Mouse (Mus musculus) heart, embryonic 11.5 days (tissue): ENCODE measurements around the gene Htr3b. TPM values are rescaled to one million over a fixed set of nuclear protein-coding genes. Genes with fewer than 3 reads are reported as not detected.
"Not testable (repeated sequence)": the region's sequence is repeated elsewhere in the genome, so short reads cannot be mapped to it uniquely, and the experiment has no call there.

Source experiments
- ATAC-seq: fragments of 200-750 bp; cut with Nextera tagmentation; replicated peaks from 2 replicates; pipeline ENCODE4 v1.8.0; 2017; ENCODE audit warnings: moderate library complexity; ENCODE audit not compliant: insufficient number of reproducible peaks, low FRiP score, low TSS enrichment
- H3K27ac ChIP-seq: fragments of 300-500 bp; sonication (generic); 2 replicates; pipeline ENCODE4 v1.5.1; 2014; ENCODE audit warnings: mild to moderate bottlenecking, low read depth, low read length
- H3K27me3 ChIP-seq: fragments of 300-500 bp; sonication (generic); 2 replicates; pipeline ENCODE4 v1.6.1; 2014; ENCODE audit warnings: mild to moderate bottlenecking, low read length, mixed read lengths; ENCODE audit not compliant: control insufficient read depth, insufficient read depth
- H3K36me3 ChIP-seq: fragments of 300-500 bp; sonication (generic); 2 replicates; pipeline ENCODE4 v1.6.1; 2014; ENCODE audit warnings: mild to moderate bottlenecking, low read length, moderate library complexity, mixed read lengths; ENCODE audit not compliant: control insufficient read depth, insufficient read depth
- H3K4me1 ChIP-seq: fragments of 300-500 bp; sonication (generic); 2 replicates; pipeline ENCODE4 v1.6.1; 2014; ENCODE audit warnings: low read length; ENCODE audit not compliant: control insufficient read depth, insufficient read depth
- H3K4me2 ChIP-seq: fragments of 300-500 bp; sonication (generic); 2 replicates; pipeline ENCODE4 v1.6.1; 2014; ENCODE audit warnings: mild to moderate bottlenecking, moderate library complexity
- H3K4me3 ChIP-seq: fragments of 300-500 bp; sonication (generic); 2 replicates; pipeline ENCODE4 v1.5.1; 2014; ENCODE audit warnings: low read depth, low read length
- H3K9ac ChIP-seq: fragments of 300-500 bp; sonication (generic); 2 replicates; pipeline ENCODE4 v1.6.1; 2014; ENCODE audit warnings: mild to moderate bottlenecking, low read depth, low read length, moderate library complexity
- H3K9me3 ChIP-seq: fragments of 300-500 bp; sonication (generic); replicated peaks from 2 replicates; pipeline ENCODE4 v1.6.1; 2016; ENCODE audit warnings: low read length; ENCODE audit not compliant: control insufficient read depth
- WGBS: fragments of 180-500 bp; shearing (Covaris S2); extraction: QIAGEN DNeasy Blood & Tissue Kit; methylation state at CpG from one replicate; pipeline ENCODE4 v1.1.7; 2014; ENCODE audit not compliant: insufficient replicate concordance; 5-methylcytosine and 5-hydroxymethylcytosine counted together
- polyA plus RNA-seq: library from polyadenylated mRNA; unstranded; fragments of >200 nt; fragmentation: Nextera tagmentation; extraction: Ambion mirVana; gene quantifications from 2 replicates; pipeline ENCODE4 v1.2.1, GENCODE M21; 2014

The Htr3b gene
- polyA plus RNA-seq, 1 experiment from 2014 or later, result not detected

DNA sequence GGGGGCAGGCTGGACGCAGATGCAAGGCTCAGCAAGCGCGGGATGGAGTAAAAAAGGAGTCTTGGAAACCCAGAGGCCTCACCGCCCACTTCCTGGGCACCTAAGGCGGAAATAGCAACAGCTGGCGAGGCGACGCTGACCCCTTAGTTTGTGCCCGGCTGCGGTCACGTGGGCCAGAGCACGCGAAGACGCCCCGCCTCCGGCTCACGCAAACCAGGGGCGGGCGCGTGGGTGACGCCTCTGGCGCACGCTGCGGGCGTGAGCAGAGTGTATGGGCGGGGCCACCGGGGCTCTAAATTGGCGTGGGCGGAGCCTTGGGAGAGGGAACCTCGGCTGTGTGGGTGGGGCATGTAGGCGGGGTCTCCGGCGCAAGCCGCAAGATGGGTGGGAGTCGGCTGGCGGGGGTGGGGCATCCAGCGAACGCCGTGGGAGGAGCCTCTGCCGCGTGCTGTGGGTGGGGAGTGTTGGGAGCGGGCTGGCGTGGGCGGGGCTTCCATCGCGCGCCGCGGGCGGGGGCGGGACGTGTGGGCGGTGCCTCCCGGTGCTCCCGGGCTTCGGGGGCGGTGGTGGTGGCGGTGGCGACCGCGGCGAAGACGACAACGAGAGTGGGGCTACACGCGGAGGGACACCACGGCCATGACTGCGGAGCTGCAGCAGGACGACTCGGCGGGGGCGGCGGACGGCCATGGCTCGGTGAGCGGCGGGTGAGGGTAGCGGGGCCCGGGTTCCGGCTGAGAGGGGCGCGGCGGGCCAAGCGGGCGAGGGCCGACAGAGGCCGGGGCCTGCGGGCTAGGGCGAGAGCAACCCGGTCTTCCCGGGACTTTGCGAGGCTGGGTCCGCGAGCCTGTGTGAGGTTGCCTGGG lies 20.3 kb upstream of the Htr3b start, which contains the start of gene Usp28:
Usp28 (plus strand) TSS at position 531 of the 863 bp plus-strand sequence.
- H3K36me3 ChIP-seq, result no peaks in the 10 kb centered on the region
- ATAC-seq, result peak; percentile 92

DNA sequence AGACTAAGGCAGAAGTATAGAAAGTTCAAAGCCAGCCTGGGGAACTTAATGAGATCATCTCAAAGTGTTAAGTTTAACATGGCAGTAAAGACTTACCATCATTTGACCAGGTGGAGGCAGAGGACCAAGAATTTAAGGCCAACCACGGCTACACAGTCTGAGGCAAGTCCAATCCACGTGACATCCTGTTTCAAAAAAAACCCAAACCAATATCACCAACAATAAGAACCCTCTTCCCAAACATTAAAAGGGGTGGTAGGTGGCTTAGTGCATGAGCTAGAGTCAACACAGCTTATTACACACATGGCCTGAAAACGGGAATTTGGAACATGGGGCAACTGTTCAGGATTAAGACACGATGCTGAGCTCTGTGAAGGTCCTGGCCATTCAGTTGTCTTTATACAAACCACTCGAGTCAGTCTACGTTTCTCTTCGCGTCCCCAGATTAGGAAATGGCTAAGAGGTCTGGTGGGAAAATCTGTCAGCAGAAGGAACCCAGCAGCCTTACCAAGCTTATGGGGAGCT lies 19.6 kb upstream of the Htr3b start:
- peak; percentile 3; the same call in 1 of the 2 replicates for ATAC-seq
- Histone ChIP-seq H3K4me1 (peaks cover 22% of the 10 kb centered on the region), H3K36me3 (no peaks in the 10 kb centered on the region), H3K4me2 (peak overlapping the region; percentile 85), H3K9ac (peak overlapping the region; percentile 78), H3K4me3 (peak overlapping the region; percentile 75), H3K27ac (peak overlapping the region; percentile 93), H3K9me3 (no peaks in the 10 kb centered on the region), H3K27me3 (no peaks in the 10 kb centered on the region)
- WGBS, result 25% methylated on average over 8 of the region's 8 CpGs

More for the DNA sequence above, 20.3 kb upstream of the Htr3b start, which contains the start of gene Usp28:
- H3K9me3 ChIP-seq, result no peaks in the 10 kb centered on the region
- peak within 1 kb of the TSS; percentile 85 for H3K4me2 ChIP-seq
- under 1% methylated on average over 80 of the region's 94 CpGs for WGBS
- peak within 1 kb of the TSS; percentile 91 for H3K9ac ChIP-seq
- H3K27me3 ChIP-seq, result no peaks in the 10 kb centered on the region
- H3K4me1 ChIP-seq, result peaks cover 24% of the 10 kb centered on the region
- peak within 1 kb of the TSS; percentile 93 for H3K27ac ChIP-seq
- H3K4me3 ChIP-seq, result peak within 1 kb of the TSS; percentile 75

DNA sequence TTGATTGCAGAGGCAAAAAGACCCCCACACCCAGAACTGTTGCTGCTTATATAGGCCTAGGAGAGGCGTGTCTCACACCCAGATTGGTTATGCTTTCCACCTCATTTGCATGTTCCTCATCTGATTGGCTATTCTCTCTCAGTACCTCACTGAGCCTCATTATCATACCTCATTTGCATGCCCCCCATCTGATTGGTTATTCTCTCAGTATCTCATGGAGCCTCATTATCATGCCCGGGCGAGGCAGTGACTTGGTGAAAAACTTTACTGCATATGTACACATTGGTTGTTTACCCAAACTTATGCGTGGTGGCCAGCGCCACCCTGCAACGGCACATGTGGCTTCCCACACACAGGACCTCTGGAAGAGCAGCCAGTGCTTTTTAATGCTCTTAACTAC lies 19.0 kb upstream of the Htr3b start:
- not testable (repeated sequence) for H3K9ac ChIP-seq, H3K27me3 ChIP-seq, H3K4me3 ChIP-seq, H3K36me3 ChIP-seq, H3K27ac ChIP-seq, ATAC-seq, H3K9me3 ChIP-seq
- 88% methylated on average over 6 of the region's 6 CpGs for WGBS
- Histone ChIP-seq H3K4me1 (peaks cover 21% of the 10 kb centered on the region), H3K4me2 (peak overlapping the region; percentile 85; the same call in 1 of the 2 replicates)

- no peak overlapping the region for H3K4me3 ChIP-seq
- no peaks in the 10 kb centered on the region for H3K27me3 ChIP-seq
- H3K9me3 ChIP-seq, result no peaks in the 10 kb centered on the region
- no peaks in the 10 kb centered on the region for H3K36me3 ChIP-seq
- no peak overlapping the region for H3K9ac ChIP-seq
- peaks cover 10% of the 10 kb centered on the region for H3K4me1 ChIP-seq
- no peak overlapping the region for H3K27ac ChIP-seq
- ATAC-seq, result no peak
- H3K4me2 ChIP-seq, result no peak overlapping the region
Measured at GRCm38 (mm10) chr9:48981827-48982226, 17.0 kb upstream of the Htr3b start.

GRCm38 (mm10) chr9:48980781-48981180 lies 16.0 kb upstream of the Htr3b start:
- Histone ChIP-seq H3K27me3 (no peaks in the 10 kb centered on the region), H3K9ac (no peak overlapping the region), H3K9me3 (no peaks in the 10 kb centered on the region), H3K36me3 (no peaks in the 10 kb centered on the region), H3K27ac (peak overlapping the region; percentile 68), H3K4me1 (peaks cover 10% of the 10 kb centered on the region), H3K4me3 (no peak overlapping the region), H3K4me2 (no peak overlapping the region; the same call in 1 of the 2 replicates)
- 58% methylated on average over 3 of the region's 3 CpGs for WGBS
- no peak for ATAC-seq

GRCm38 (mm10) chr9:48980371-48980770 lies 15.6 kb upstream of the Htr3b start:
- WGBS, result 42% methylated on average over 5 of the region's 5 CpGs
- Histone ChIP-seq H3K4me3 (no peak overlapping the region), H3K9ac (no peak overlapping the region), H3K9me3 (no peaks in the 10 kb centered on the region), H3K27me3 (no peaks in the 10 kb centered on the region), H3K36me3 (no peaks in the 10 kb centered on the region), H3K27ac (peak overlapping the region; percentile 68), H3K4me2 (no peak overlapping the region; the same call in 1 of the 2 replicates), H3K4me1 (peaks cover 10% of the 10 kb centered on the region)
- ATAC-seq, result no peak

- Histone ChIP-seq H3K27me3 (no peaks in the 10 kb centered on the region), H3K4me2 (no peak overlapping the region), H3K27ac (no peak overlapping the region), H3K9ac (no peak overlapping the region), H3K4me3 (no peak overlapping the region), H3K9me3 (no peaks in the 10 kb centered on the region), H3K36me3 (no peaks in the 10 kb centered on the region), H3K4me1 (peaks cover 6% of the 10 kb centered on the region)
- no peak for ATAC-seq
- WGBS, result 76% methylated on average over 6 of the region's 6 CpGs
Measured at GRCm38 (mm10) chr9:48976661-48977355, 12.0 kb upstream of the Htr3b start.

- Histone ChIP-seq H3K27me3 (no peaks in the 10 kb centered on the region), H3K36me3 (no peaks in the 10 kb centered on the region), H3K9me3 (no peaks in the 10 kb centered on the region), H3K27ac (no peak overlapping the region), H3K4me1 (no peaks in the 10 kb centered on the region), H3K4me3 (no peak overlapping the region), H3K9ac (no peak overlapping the region), H3K4me2 (no peak overlapping the region)
- ATAC-seq, result no peak
- WGBS, result 29% methylated on average over 3 of the region's 3 CpGs
Measured at GRCm38 (mm10) chr9:48972494-48972893, 7.7 kb upstream of the Htr3b start.
